Mouse (Mus musculus) gastrocnemius, adult 18-20 months (tissue): ENCODE data around the gene Eps15l1. TPM values are rescaled to one million over a fixed set of nuclear protein-coding genes. Genes with fewer than 3 reads are reported as not detected.

Source experiments
- DNase-seq: peaks from one replicate; pipeline ENCODE4 v3.0.0; 2021; ENCODE audit warnings: low spot score
- total RNA-seq, 2 experiments: library from RNA; stranded (reverse); gene quantifications; 2 replicates each; pipeline ENCODE4 v1.2.3; 2021

The Eps15l1 gene
- total RNA-seq, 2 experiments from 2014 or later = 21.9 to 22.5 TPM

DNA sequence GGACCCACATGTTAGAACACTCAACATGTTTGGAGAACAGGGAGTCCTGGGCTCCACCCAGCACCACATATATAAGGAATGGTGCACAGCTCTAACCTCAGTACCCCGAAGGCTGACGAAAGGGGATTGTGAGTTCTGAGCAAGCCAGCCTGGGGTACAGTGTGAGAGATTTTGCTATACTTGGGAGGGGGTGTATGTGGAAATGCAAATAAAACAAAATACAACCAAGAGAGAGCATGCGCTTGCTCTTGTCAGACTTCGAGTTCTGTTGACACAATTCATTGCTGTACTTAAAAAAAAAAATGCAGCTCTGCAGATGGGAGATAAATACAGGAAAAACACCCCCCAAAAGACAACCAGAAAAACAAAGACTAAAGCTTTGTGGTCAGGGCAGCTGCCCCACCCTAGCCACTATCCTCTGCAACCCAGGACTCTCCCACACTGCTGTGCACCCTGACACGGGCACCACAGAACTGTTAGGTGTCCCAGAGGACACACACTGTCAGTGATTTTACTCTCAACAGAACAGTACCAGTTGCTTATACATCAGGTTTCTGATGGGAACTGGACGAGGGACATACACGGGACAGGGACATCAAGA lies 69.8 kb downstream of the Eps15l1 start:
- DNase-seq = no peak

DNA sequence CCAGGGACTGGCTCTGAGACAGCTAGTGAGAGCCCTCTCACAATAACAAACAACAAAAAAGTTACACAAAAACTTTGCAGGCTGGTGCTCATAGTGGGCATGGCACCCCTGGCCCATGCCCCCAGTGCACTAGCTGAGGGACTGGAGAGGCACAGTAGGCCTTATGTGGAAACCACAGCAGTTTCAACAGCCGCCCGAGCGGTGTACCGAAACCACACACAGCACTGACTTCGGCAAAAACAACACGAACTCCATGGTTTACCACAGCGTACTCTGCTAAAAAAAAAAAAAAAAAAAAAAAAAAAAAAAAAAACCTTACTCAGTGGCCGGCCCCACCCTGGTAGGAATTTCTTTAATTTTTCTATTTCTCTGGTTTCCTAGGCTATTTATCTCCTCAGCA lies 70.5 kb downstream of the Eps15l1 start:
- no peak for DNase-seq

DNA sequence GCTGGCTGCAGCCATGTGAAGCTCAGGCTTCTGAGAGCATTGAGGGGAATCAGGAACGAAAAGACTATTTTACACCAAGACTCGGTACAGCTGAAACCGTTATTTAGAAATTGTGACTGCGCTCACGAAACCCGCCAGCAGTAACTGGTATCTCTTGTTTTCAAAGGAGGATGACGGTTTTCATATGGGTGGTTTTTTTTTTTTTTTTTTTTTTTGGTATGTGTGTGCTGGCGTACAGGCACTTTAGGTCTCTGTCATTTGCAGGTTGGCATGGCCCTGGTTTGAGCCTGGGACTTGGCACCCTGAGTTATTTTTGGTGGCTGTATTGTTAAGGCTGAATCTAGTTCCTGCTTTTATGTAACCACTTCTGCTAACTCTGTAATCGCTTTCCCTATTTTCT lies 71.4 kb downstream of the Eps15l1 start:
- no peak for DNase-seq

DNA sequence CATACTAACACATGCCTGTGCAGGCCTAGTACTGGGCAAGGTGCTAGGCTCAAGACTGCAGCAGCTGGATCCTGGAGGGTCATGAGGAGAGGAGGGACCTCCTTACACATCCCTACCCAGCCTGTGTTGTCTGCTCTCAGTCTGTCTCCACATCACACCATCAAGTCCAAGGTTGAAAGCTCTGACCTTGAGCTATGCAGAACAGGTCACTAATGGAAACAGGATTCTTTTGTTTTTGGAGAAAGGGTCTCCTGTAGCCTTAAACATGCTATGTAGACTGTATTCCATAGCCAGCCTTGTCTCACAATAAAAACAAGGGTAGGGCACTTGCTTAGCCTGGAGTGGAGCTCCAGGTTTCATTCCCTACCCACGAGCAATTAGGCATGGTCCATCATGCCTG lies 72.3 kb downstream of the Eps15l1 start:
- no peak for DNase-seq

GRCm38 (mm10) chr8:72348114-72348513 lies 73.1 kb downstream of the Eps15l1 start:
- DNase-seq = no peak

DNA sequence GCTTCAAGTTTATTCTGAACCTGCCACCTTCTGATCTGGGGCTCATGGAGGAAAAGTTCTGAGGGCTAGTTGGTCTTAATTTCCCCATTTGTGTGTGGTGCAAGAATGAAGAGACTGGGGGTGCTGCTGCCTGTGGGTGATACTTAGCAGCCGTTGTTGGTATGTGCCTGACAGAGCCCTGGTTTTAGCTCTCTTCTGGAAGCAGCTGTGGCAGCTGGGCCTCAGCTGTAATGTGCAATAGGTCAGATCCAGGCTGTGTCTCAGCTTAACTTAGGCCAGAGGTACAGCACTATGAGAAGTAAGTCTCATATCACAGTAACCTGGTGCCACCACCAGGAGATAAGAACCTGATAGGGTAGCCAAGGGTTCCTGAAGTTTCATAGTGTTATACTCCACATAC lies 73.7 kb downstream of the Eps15l1 start:
- no peak for DNase-seq

GRCm38 (mm10) chr8:72343725-72344124 lies 77.5 kb downstream of the Eps15l1 start:
- DNase-seq = no peak

DNA sequence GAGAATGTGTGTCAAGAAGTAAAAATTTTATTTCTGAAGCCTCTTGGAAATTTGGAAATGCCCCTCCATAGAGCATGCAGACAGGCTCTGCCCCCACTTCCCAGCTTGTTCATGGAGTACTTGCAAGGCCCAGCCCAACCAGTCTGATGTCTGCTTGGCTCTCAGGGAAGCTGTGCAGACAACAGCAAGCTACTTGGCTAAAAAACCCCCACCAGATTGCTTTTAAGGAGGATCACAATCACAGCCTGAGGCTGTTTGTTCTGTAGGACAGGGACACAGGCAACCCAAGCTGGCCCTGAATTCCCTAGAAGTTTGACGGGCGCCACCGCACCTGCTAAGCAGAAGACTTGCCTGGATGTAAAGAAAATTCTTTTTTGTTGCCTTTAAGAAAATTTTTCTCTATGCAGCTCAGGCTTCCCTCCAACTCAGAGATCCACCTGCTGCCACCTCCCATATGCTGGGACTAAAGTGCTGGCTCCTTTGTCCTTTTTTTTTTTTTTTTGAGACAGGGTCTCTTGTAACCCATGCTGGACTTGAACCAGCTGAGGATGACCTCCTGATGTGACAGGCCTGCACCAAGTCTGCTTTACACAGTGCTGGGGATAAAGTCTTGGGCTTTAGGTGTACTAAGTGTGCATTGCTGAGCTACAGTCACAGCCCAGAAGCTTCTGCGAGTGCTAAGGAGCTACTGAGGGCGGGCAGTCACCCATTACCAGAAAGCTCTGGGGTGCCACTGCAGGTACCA lies 78.5 kb downstream of the Eps15l1 start:
- no peak for DNase-seq

DNA sequence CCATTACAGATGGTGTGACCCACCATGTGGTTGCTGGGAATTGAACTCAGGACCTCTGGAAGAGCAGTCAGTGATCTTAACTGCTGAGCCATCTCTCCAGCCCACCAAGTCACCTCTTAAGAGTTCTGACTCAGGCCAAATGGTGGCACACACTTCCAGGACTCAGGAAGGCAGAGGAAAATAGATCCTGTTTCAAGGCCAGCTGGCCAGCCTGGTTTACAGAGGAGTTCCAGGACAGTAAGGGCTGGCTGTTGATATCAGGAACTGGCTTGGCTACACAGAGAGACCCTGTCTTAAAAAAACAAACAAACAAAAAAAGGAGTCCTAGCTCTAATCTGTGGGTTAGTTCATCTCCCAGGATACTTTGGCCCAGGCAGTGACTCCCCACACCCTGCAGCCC lies 84.2 kb downstream of the Eps15l1 start:
- DNase-seq = no peak

GRCm38 (mm10) chr8:72336273-72336672 lies 85.0 kb downstream of the Eps15l1 start:
- DNase-seq = no peak

- no peak for DNase-seq
Measured at GRCm38 (mm10) chr8:72334144-72334641, 87.1 kb downstream of the Eps15l1 start.

- DNase-seq = no peak
Measured at GRCm38 (mm10) chr8:72333429-72334143, 87.7 kb downstream of the Eps15l1 start.

- DNase-seq = no peak
Measured at GRCm38 (mm10) chr8:72331631-72332030, 89.6 kb downstream of the Eps15l1 start.

DNA sequence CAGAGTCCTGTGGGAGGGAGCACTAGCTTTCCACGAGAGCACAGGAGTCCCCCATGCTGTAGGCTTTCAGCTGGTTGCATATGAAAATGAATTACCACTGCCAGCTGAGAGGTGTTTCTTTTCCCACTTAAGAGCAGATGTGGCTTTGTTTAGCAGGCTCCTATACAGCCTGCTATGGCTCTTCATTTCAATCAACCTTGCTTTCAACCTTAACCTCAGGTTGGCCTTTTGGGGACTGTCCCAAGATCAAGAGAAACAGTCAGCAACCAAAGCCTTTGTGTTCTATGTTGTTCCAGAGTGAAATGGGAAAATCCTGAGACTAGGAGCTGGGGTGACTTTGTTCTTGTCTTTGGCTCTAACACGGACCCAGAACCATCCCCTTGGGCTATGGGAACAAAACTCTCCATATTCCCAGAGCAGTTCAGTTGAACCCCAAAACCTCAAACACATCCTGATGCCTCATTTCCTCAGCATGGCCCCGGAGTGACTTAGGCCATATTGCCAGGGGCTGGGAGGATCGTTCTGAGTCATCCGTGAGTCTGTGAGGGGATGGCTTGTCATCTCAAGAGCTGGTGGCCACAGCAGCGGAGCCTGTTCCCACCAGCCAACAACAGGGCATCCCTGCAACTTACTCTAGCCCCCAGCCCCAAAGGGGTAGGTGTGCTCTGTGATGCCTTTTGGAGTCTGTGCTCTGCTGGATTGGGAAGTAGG lies 90.3 kb downstream of the Eps15l1 start:
- DNase-seq = no peak

GRCm38 (mm10) chr8:72329116-72329515 lies 92.1 kb downstream of the Eps15l1 start:
- DNase-seq = no peak

DNA sequence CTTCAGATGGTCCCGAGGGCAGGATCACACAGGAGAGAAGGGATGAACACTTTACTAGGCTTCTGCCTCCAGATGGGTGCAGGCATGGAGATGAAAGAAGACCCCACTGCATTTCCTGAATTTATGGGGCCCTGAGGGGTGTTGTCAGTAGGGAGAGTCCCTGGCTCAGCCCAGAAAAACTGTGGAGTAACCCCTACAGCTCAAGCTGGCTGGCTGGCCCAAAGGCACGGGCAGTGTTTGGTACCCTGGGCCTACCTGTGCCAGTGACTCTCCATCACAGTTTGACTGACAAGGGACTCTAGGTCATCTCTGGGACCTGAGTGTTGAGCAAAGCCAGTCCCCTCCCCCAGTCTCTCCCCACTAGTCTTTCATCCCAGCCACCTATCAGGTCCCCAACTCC lies 96.6 kb downstream of the Eps15l1 start:
- no peak for DNase-seq

DNA sequence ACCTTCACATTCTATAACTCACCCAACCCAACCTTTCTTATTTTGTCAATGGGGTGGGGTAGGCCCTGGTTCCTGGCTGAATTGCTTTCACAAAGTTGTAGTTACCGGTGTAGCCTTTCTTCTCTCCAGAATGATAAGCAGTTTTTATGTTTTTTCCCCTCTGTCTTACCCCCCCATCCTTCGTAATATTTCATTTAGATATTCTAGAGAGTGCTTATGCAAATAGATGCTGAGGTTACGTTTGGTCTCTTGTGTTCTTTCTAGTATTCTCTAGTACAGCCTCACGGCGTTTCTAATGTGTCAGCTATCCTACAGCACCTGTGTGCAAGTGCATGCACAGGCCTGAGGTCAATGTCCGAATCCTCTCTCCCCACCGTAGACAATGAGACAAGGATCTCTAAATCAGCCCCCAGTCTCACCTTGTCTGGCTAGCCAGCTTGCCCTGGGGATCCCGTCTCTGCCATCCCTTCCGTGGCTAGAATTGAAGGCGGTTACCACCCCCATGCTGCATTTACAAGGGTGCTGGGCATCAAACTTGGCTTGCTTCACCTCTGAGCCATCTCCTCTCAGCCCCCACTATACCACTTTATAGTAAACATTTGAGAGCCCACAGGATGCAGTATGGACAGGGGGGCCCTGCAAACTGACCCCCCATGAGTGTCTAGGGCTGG lies 97.1 kb downstream of the Eps15l1 start:
- DNase-seq = no peak

- peak; percentile 22 for DNase-seq
Measured at GRCm38 (mm10) chr8:72323131-72323725, 98.0 kb downstream of the Eps15l1 start.

GRCm38 (mm10) chr8:72322471-72322889 lies 98.8 kb downstream of the Eps15l1 start:
- peak; percentile 45 for DNase-seq

GRCm38 (mm10) chr8:72321635-72322441 lies 99.4 kb downstream of the Eps15l1 start:
- DNase-seq = no peak
